Mouse (Mus musculus) induced T-regulatory cell, adult 2 months (primary cell): ENCODE results near the gene M1ap.

Experiments
- DNase-seq: peaks from one replicate; pipeline ENCODE4 v3.0.0-alpha.2; 2012; ENCODE audit warnings: low read depth

Gene M1ap

GRCm38 (mm10) chr6:83034463-83035055 lies 87.9 kb downstream of the M1ap start:
- DNase-seq = no peak

- DNase-seq = no peak
Observed at GRCm38 (mm10) chr6:83037188-83037587, 90.5 kb downstream of the M1ap start.

- DNase-seq = peak; percentile 94
Observed at GRCm38 (mm10) chr6:83038496-83039012, 91.9 kb downstream of the M1ap start.

- DNase-seq = no peak
Observed at GRCm38 (mm10) chr6:83040601-83041000, 93.9 kb downstream of the M1ap start.

- no peak for DNase-seq
Observed at GRCm38 (mm10) chr6:83043561-83043960, 96.9 kb downstream of the M1ap start.

GRCm38 (mm10) chr6:83043993-83044392 lies 97.3 kb downstream of the M1ap start:
- no peak for DNase-seq

- DNase-seq = no peak
Observed at GRCm38 (mm10) chr6:83044742-83045141, 98.0 kb downstream of the M1ap start.

GRCm38 (mm10) chr6:83049367-83049766 lies 102.7 kb downstream of the M1ap start:
- no peak for DNase-seq

- DNase-seq = peak; percentile 77
Observed at GRCm38 (mm10) chr6:83053136-83053960, 106.6 kb downstream of the M1ap start.

GRCm38 (mm10) chr6:83054074-83054851 lies 107.6 kb downstream of the M1ap start, which contains the start of gene Aup1:
Gene Aup1 (plus strand): TSS chr6:83054521.
- DNase-seq = peak; percentile 99

- peak; percentile 61 for DNase-seq
Observed at GRCm38 (mm10) chr6:83054871-83055431, 108.2 kb downstream of the M1ap start, which contains the start of gene Htra2. Gene Htra2 (minus strand): TSS chr6:83055273.

GRCm38 (mm10) chr6:83057790-83058189 lies 111.1 kb downstream of the M1ap start, which contains the start of gene Dqx1:
Gene Dqx1 (plus strand): TSS chr6:83057844.
- peak; percentile 42 for DNase-seq

- no peak for DNase-seq
Observed at GRCm38 (mm10) chr6:83058725-83059124, 112.0 kb downstream of the M1ap start.

GRCm38 (mm10) chr6:83065995-83066394 lies 119.3 kb downstream of the M1ap start:
- DNase-seq = peak; percentile 54

- no peak for DNase-seq
Observed at GRCm38 (mm10) chr6:83066441-83066840, 119.7 kb downstream of the M1ap start.

- DNase-seq = no peak
Observed at GRCm38 (mm10) chr6:83068221-83068620, 121.5 kb downstream of the M1ap start.

GRCm38 (mm10) chr6:83068706-83069487 lies 122.2 kb downstream of the M1ap start:
- peak; percentile 44 for DNase-seq

GRCm38 (mm10) chr6:83069488-83070246 lies 123.0 kb downstream of the M1ap start:
- DNase-seq = peak; percentile 42

GRCm38 (mm10) chr6:83070247-83070310 lies 123.4 kb downstream of the M1ap start, which contains the start of gene Tlx2:
Gene Tlx2 (minus strand): TSS chr6:83070293.
- DNase-seq = peak; percentile 32

GRCm38 (mm10) chr6:83070311-83071219 lies 123.9 kb downstream of the M1ap start:
- peak; percentile 64 for DNase-seq
